Mouse (Mus musculus): ENCODE measurements at regions not wholly inside any gene's neighbourhood (a gene's known extent, or its start where the extent isn't known, plus 50 kb on each side); places are given as distances from the start of the nearest gene placed in this dataset.

GRCm38 (mm10) chr10:116726031-116726430 lies 144.7 kb upstream of the Cnot2 start:
- DNase-seq (ENCODE audit: low spot score in 2 of 2) = no peak

- DNase-seq (ENCODE audit: low spot score in 2 of 2) = no peak
Measured at GRCm38 (mm10) chr10:116721986-116722385, 140.7 kb upstream of the Cnot2 start.

GRCm38 (mm10) chr10:116719616-116720015 lies 138.3 kb upstream of the Cnot2 start:
- no peak for DNase-seq (ENCODE audit: low spot score in 2 of 2)

- DNase-seq (ENCODE audit: low spot score in 2 of 2) = no peak
Measured at GRCm38 (mm10) chr10:116717961-116718360, 136.7 kb upstream of the Cnot2 start.

- DNase-seq (ENCODE audit: low spot score in 2 of 2) = no peak
Measured at GRCm38 (mm10) chr10:116717017-116717643, 135.8 kb upstream of the Cnot2 start.

- no peak for DNase-seq (ENCODE audit: low spot score in 2 of 2)
Measured at GRCm38 (mm10) chr10:116713456-116713855, 132.1 kb upstream of the Cnot2 start.

GRCm38 (mm10) chr10:116707025-116707424 lies 125.7 kb upstream of the Cnot2 start:
- no peak for DNase-seq (ENCODE audit: low spot score in 2 of 2)

- DNase-seq (ENCODE audit: low spot score in 2 of 2) = no peak
Measured at GRCm38 (mm10) chr10:116701281-116701680, 120.0 kb upstream of the Cnot2 start.

GRCm38 (mm10) chr10:116699711-116700110 lies 118.4 kb upstream of the Cnot2 start:
- no peak for DNase-seq (ENCODE audit: low spot score in 2 of 2)

GRCm38 (mm10) chr10:116697628-116698316 lies 116.5 kb upstream of the Cnot2 start:
- peak; percentile 7 to 17 for DNase-seq (ENCODE audit: low spot score in 2 of 2)

- DNase-seq (ENCODE audit: low spot score in 2 of 2) = no peak
Measured at GRCm38 (mm10) chr10:116693816-116694215, 112.5 kb upstream of the Cnot2 start.

GRCm38 (mm10) chr10:116686741-116687140 lies 105.4 kb upstream of the Cnot2 start:
- DNase-seq (ENCODE audit: low spot score in 2 of 2) = no peak

- DNase-seq (ENCODE audit: low spot score in 2 of 2) = no peak
Measured at GRCm38 (mm10) chr10:116683374-116683773, 102.1 kb upstream of the Cnot2 start.

GRCm38 (mm10) chr10:116678950-116679735 lies 97.8 kb upstream of the Cnot2 start:
- DNase-seq (ENCODE audit: low spot score in 2 of 2) = no peak

- DNase-seq (ENCODE audit: low spot score in 2 of 2) = no peak
Measured at GRCm38 (mm10) chr10:116677949-116678348, 96.6 kb upstream of the Cnot2 start.

- no peak for DNase-seq (ENCODE audit: low spot score in 2 of 2)
Measured at GRCm38 (mm10) chr10:116675171-116675570, 93.9 kb upstream of the Cnot2 start.

GRCm38 (mm10) chr10:116674348-116674747 lies 93.0 kb upstream of the Cnot2 start:
- no peak for DNase-seq (ENCODE audit: low spot score in 2 of 2)

- no peak for DNase-seq (ENCODE audit: low spot score in 2 of 2)
Measured at GRCm38 (mm10) chr10:116658162-116658962, 77.1 kb upstream of the Cnot2 start.

- no peak for DNase-seq (ENCODE audit: low spot score in 2 of 2)
Measured at GRCm38 (mm10) chr10:116655891-116656290, 74.6 kb upstream of the Cnot2 start.

GRCm38 (mm10) chr10:116655018-116655807 lies 73.9 kb upstream of the Cnot2 start:
- no peak for DNase-seq (ENCODE audit: low spot score in 2 of 2)

GRCm38 (mm10) chr10:116654091-116654490 lies 72.8 kb upstream of the Cnot2 start:
- DNase-seq (ENCODE audit: low spot score in 2 of 2) = no peak

Measured in layer of hippocampus, adult 8-10 months (tissue).